Mouse (Mus musculus): Measurements from ENCODE around the gene Usp47.

DNA sequence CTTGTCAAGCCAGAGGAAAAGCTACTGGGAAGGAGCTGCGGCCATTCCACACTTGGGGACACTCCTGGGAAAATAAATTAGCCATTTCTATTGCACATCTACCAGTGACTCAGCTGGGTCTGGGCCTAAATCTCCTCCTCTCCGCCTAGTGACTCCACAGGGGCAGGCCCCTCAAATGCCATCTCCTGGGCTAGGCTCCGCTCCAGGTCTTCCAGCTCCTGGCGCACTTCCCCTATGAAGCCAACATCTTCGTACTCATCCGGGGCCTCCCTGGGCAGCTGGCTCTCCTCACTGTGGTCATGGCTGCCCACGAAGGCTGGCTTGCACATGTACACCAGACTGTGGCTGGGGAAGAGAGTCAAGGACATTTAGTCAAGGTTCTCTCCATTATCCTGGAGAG, 94.8 kb downstream of the Usp47 start:
- TF ChIP-seq CTCF (IDR thresholded peaks at IDR 0.05; ENCODE audit: low read depth) (no peak), EP300 (optimal IDR thresholded peaks at IDR 0.05) (no peak)

Measured in stomach, postnatal 0 days (tissue).